Mouse (Mus musculus) testis, adult 2 months (tissue): ENCODE measurements around the gene Gm21915.
A peak's percentile ranks its signal among the peaks of the same experiment; 100 is the strongest.

Experiments
- CTCF ChIP-seq: fragments of 200-500 bp; IDR thresholded peaks from 2 replicates; pipeline ENCODE4 v1.5.1; 2012; ENCODE audit warnings: low read depth, mild to moderate bottlenecking, inconsistent platforms, low read length, moderate library complexity; ENCODE audit not compliant: control insufficient read depth, insufficient read depth, insufficient replicate concordance
- POLR2A ChIP-seq: fragments of 200-500 bp; IDR thresholded peaks from 2 replicates; pipeline ENCODE4 v1.6.1; 2012; ENCODE audit warnings: low read depth, mild to moderate bottlenecking, inconsistent platforms, low read length, moderate library complexity; ENCODE audit not compliant: control insufficient read depth

- TF ChIP-seq POLR2A (no peak), CTCF (peak; percentile 83; the same call in 1 of the 2 replicates)
Measured at GRCm38 (mm10) chr9:40636054-40636453, 34.4 kb upstream of the Gm21915 start.
